Mouse (Mus musculus): ENCODE results near the gene Psma6.

DNA sequence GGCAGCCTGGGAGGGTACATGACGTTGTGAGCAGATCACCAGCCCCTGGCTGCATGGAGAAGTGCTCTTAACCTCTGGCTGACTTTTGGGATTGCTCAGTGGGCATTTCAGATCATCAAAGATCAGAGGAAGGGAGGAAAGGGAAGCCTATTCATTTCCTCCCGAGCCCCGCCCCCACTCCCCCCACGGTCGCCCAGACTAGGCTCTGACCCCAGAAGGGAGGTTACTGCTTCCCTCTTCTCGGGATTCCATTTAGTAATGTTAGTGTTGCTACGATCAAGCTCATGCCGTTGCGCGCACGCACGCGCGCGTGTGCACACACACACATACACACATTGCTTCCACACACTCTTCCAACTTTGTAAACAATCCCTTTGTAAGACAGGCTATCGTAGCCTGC is 66.4 kb downstream of the Psma6 start:
- TF ChIP-seq POLR2A (IDR thresholded peaks at IDR 0.05; ENCODE audit: low read depth, low read length) (no peak), CTCF (IDR thresholded peaks at IDR 0.05; ENCODE audit: borderline replicate concordance, insufficient read depth, low read length) (no peak)
